Mouse (Mus musculus) activated CD4-positive, CD25-positive, alpha-beta regulatory T cell, adult 9 weeks (primary cell): ENCODE measurements around the gene Islr. TPM values are rescaled to one million over a fixed set of nuclear protein-coding genes. Genes with fewer than 3 reads are reported as not detected.

Experiments
- polyA plus RNA-seq: library from polyadenylated mRNA; unstranded; fragments of 100-300 nt; shearing (Covaris generic); gene quantifications from one replicate; pipeline ENCODE4 v1.2.1, GENCODE M21; 2017

Islr gene
- polyA plus RNA-seq: 0.95 TPM

DNA sequence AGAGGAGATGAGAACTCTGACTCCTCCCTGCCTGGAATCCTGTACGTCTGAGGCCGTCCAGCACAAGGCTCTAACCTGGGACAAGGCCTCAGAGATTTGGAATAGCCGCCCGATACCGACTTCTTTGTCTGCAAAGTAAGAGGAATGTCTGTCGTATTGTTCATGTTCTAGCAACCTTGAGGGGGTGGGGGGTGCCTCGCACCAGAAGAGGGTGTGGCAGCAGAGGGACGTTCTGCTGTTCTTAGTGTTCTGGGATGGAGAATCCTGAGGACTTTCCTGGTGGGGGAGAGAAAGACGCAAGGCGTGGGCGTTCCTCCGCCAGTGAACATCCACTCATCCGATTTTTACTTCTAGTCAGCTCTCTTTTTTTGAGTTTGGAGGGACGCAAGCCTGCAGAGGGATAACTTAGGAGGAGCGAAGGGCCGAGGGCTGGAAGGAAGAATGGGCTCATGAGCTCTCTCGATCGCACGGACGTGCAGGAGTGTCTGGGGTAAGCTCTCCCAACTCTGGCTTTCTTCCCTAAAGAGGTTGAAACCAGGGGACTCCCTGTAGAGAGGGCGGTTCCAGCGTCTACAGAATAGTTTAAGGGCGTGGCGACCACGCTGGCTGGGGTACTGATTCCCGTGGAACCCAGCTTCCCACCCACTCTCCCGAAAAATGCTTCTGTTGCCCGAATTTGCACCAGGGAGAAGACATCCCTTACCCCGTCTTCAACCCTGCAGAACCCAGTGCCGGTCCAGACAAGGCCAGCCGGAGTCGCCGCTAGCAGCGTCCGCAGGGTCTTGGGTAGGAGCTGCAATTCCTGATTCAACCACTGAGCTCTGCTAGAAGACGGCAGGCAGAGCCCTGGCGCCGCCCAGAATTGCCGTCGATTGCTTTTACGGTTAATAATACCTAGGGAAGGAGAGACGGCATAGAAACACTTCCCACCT, at the start of gene Islr, which contains the start of gene Islr2:
Gene Islr (minus strand): TSS at position 791 of the 932 bp plus-strand sequence.
Gene Islr2 (minus strand): TSS at position 804 of the 932 bp plus-strand sequence.

DNA sequence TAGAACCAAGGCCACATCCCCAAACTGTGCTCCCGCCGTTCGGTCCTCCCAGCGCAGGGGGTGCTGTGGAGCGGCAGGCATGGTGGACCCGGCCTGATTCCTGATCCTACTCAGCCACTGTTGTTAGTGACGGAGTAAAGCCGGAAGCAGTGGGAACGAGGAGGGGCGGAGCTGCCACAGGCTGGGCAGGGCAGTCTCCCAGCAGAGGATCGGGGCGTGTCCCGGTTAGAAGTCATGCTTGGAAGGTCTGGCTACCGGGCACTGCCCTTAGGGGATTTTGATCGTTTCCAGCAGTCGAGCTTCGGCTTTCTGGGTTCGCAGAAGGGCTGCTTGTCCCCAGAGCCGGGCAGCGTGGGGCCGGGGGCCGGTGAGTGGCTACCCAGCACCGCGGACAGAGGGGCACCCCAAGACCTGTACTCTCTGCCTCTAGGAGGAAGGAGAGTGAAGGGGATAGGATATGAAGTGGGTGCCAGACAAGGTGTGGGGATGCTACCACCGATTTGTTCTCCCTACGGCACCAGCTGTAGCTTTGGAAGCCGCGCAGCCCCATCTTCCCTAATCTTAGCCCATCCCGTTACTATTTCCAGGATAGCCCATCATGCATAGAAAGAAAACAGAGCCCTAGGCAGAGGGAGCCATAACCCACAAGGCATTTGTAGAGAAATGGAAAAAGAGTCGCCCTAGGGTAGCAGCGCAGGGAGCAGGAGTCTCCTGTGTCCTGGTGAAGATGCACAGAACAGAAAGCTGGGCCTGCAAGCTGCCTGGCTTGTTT, 49.1 kb upstream of the Islr start, which contains the start of gene Stoml1:
Gene Stoml1 (plus strand): TSS at position 132 of the 772 bp plus-strand sequence.

DNA sequence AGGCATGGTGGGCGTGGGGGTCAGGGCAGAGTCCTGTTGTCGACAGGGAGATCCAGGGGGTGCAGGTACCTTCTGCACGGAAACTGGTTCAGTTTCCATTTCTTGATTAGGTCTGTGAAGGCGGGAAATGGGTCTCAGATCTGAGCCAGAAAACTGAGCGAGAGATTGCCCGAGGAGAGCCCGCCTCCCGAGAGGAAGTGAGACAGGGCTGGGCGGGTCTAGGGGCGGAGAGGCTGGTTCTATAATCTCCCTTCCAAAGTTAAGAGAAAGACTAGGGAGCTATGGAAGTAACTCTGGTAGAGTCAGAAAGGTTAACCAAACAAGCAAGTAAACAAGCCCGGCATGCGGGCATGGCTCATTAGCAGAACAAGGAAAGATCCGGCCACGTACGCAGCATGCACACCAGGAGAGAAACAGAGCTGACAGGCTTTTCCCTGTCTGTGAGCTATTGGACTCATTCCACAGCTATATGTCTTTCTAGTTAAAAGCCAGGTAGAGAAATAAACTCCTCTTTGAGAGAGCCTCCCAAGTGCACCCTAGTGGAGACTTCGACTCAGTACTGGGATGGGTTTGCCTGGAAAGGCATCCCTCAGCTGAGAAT, 45.6 kb upstream of the Islr start, which contains the start of gene Pml:
Gene Pml (minus strand): TSS at position 195 of the 601 bp plus-strand sequence.

DNA sequence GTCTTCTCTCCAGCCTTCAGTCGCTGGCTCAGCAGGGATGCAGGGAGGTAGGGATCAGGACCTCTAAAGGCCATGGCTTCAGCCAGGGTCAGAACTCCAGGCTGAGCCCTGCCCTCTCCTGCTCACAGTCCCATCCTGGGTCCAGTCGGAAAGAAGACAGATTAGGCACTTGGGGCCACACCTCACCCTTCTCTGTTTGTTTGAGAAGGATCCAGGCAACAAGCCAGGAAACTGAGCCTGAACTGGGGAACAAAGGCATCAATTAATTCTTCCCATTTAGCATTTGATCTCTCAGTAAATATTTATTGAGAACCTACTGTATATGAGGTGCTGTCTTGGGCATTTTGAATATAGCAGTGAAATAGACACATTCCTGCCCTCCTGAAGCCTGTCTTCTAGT, 85.4 kb downstream of the Islr start, which contains the start of gene Ccdc33:
Gene Ccdc33 (minus strand): TSS at position 153 of the 400 bp plus-strand sequence.

Other genes with a start within 250 kb of the Islr start
- gene Cyp11a1, start 197.9 kb downstream of the Islr start, polyA plus RNA-seq: 0.11 TPM
- 3.5 TPM for gene Stra6, start 140.5 kb downstream of the Islr start, polyA plus RNA-seq
- not detected for gene Ccdc33, start 85.5 kb downstream of the Islr start, polyA plus RNA-seq
- not detected for gene Islr2, start within 50 bp of the Islr start, polyA plus RNA-seq
- 83.6 TPM for gene Pml, start 45.5 kb upstream of the Islr start, polyA plus RNA-seq
- gene Stoml1, start 48.9 kb upstream of the Islr start, polyA plus RNA-seq: 27.5 TPM
- gene Loxl1, start 108.9 kb upstream of the Islr start, polyA plus RNA-seq: not detected
- gene Tbc1d21, start 166.1 kb upstream of the Islr start, polyA plus RNA-seq: not detected